In genomic region chrX:92280619-92281018, GRCm38 (mm10) we compare ENCODE assay signal across 25 mouse cellular contexts.
"Had no signal": no experiment of that assay in that cellular context is flagged by ENCODE, and none has a peak within 500 bp of the region (broad histone marks: within the 10 kb centered on the region; RNA-seq: fewer than 3 reads in every experiment).

No protein-coding gene starts in this region.

- H3K9ac ChIP-seq: heart, embryonic 13.5 days; heart, embryonic 15.5 days; hindbrain, embryonic 13.5 days; hindbrain, embryonic 15.5 days; kidney, embryonic 15.5 days; limb, embryonic 13.5 days; limb, embryonic 15.5 days had no signal

- H3K9me3 ChIP-seq: heart, embryonic 13.5 days; heart, embryonic 15.5 days; hindbrain, embryonic 13.5 days; hindbrain, embryonic 15.5 days; kidney, embryonic 15.5 days; limb, embryonic 15.5 days had no signal

- ATAC-seq: hindbrain, postnatal 0 days; intestine, embryonic 16.5 days had no signal

- H3K4me1 ChIP-seq: heart, embryonic 13.5 days; heart, embryonic 15.5 days; hindbrain, embryonic 13.5 days; hindbrain, embryonic 15.5 days; kidney, embryonic 15.5 days; limb, embryonic 13.5 days; limb, embryonic 15.5 days had no signal

- H3K4me2 ChIP-seq: heart, embryonic 11.5 days; heart, embryonic 13.5 days; heart, embryonic 15.5 days; hindbrain, embryonic 13.5 days; hindbrain, embryonic 15.5 days; kidney, embryonic 15.5 days; limb, embryonic 13.5 days; limb, embryonic 15.5 days had no signal

- H3K27ac ChIP-seq: gastrocnemius, adult 2 months; heart, adult 2 months; heart, embryonic 13.5 days; heart, embryonic 15.5 days; hindbrain, embryonic 13.5 days; hindbrain, embryonic 15.5 days; hindbrain, postnatal 0 days; kidney, embryonic 15.5 days; kidney, postnatal 0 days; limb, embryonic 13.5 days; limb, embryonic 15.5 days had no signal

- H3K36me3 ChIP-seq: heart, embryonic 13.5 days; heart, embryonic 15.5 days; hindbrain, embryonic 13.5 days; hindbrain, embryonic 15.5 days; kidney, embryonic 15.5 days; limb, embryonic 13.5 days; limb, embryonic 15.5 days had no signal

- H3K27me3 ChIP-seq: heart, embryonic 13.5 days; heart, embryonic 15.5 days; hindbrain, embryonic 13.5 days; hindbrain, embryonic 15.5 days; kidney, embryonic 15.5 days; limb, embryonic 13.5 days; limb, embryonic 15.5 days had no signal

- H3K4me3 ChIP-seq: gastrocnemius, adult 2 months; heart, adult 2 months; heart, embryonic 13.5 days; heart, embryonic 15.5 days; hindbrain, embryonic 13.5 days; hindbrain, embryonic 15.5 days; kidney, embryonic 15.5 days; limb, embryonic 13.5 days; limb, embryonic 15.5 days had no signal

- DNase-seq: gastrocnemius, adult 2 months; gastrocnemius, postnatal 10 days; gastrocnemius, postnatal 25 days; heart, adult 2 months; heart, postnatal 14 days; heart, postnatal 36 days; kidney, adult 11 months; kidney, adult 2 months; kidney, adult 9 months; kidney, postnatal 14 days; kidney, postnatal 36 days; layer of hippocampus, adult 9-11 months; layer of hippocampus, postnatal 36 days; left cerebral cortex, postnatal 4 days had no signal
